Mouse (Mus musculus) hindlimb bud, embryonic 11.5 days (tissue): ENCODE data around the gene Elane.

Experiments
- DNase-seq: peaks from one replicate; pipeline ENCODE4 v3.0.0-alpha.2; 2012; ENCODE audit warnings: low read depth, low spot score; ENCODE audit errors: extremely low spot score

Gene Elane

DNA sequence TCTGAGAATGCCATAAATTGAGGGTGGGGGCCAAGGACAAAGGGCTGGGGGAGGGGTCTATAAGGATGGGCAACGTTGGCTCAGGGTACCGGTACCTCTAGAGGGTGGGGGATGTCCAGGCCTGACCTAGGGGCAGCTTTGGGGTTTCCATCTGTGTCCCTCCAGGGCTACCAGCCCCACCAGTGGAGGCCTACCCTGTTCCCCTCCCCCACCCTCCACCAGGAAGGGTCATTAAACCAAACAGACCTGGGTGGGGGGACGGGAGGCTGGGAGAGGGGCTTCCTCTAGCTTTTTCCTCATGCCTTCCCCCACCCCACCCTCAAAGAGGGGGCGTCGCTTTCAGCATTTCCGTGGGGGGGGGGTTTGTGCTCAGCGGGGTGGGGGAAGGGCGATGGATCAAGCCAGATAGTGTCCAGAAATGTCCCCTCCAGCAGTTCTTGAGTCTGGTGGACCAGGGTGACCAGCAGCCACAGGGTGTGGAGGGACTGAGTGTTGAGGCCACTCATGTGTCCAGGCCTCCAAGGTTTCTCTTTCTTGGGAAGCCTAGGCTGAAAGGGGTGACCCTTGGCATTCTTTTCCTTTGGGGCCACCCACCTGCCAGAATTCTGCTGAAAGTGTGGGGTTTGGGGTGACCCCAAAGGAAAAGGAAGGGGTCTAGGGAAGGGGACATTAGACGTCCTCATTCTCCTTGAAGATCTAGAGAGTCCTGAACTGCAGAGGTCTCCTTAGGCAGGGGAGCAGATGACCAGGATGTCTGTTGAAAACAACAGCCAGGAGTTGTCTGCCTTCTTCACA, 43.1 kb downstream of the Elane start:
- DNase-seq, result no peak

DNA sequence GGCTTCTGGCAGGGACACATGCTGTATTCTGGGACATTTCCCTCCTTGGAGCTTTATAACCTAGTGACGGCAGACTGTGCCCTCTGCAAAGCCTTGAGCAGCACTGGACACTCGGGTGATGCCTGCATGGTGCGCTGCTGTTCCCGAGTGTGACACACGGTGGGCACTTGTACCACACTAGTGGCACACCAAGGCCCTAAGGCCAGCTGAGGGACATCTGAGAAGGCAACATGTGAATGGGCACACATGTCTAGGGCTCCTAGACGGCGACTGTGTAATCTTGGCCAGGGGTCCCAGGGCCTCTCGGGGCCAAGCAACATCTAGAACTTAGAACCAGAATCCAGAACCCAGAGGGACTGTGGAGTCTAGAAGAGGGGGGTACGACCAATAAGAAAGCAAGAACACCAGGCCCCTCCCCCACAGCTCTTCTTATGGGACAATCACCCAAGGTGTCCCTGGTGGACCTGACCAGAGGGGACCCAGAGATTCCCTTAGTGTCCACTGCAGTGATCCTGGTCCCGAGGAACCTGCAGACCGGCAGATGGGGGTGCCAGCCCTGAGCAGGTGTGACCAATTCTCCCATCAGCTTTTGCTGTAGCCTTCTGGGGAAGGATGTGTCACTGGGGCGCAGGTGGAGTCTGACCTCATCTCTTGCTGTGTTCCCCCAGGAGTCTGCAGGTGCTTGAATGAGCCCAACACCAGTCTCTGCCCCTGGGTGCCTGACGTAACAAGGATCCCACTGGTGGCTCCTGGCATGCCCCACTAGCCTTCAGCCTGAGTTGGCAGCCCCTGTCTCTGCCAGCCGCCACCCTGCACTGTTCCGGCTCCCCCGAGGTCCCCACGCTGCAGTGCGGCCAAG, 44.1 kb downstream of the Elane start:
- no peak for DNase-seq

DNA sequence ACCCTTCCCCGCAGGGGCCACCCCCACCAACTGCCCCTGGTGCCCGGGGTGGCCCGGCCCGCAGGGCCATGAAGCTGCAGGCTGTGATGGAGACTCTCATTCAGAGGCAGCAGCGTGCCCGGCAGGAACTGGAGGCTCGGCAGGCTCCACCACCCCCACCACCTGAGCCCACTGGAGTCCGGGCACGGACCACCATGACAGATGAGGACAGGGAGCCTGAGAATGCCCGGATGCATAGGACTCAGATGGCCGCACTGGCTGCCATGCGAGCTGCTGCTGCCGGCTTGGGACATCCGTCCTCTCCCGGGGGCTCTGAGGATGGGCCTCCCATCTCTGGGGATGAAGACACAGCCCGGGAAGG, 44.8 kb downstream of the Elane start:
- no peak for DNase-seq

DNA sequence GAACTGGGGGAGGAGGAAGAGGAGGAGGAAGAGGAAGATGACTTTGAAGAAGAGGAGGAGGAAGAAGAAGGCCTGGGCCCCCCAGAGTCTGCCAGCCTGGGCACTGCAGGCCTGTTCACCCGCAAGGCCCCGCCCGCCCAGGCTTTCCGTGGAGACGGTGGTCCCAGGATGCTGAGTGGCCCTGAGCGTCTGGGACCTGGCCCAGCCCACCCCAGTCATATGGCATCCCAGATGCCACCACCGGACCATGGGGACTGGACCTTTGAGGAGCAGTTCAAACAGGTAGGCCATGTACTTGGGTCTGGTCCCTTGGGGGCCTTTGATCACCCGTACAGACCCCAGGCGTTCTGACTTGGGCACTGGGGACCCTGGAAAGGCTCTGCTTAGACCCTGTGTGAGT, 45.8 kb downstream of the Elane start:
- DNase-seq, result no peak

DNA sequence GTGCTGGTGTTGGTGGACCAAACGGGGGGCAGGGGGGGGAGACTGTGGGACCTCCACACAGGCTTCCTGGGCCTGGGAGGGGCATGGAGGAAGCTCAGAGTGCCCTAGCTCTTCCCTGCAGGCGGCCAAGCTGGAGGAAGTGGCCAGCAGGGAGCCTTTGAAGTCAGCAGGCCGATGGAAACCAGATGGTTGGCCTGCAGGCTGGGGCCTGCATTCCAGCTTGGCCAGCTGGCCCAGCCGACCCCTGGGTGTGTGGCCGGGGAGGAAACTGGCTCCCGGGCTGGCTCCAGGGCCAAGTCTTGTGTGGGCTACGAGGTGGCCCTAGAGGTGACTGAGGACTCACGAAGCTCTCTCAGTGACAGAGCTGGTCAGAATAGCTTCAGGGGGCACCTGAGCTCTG, 46.7 kb downstream of the Elane start:
- no peak for DNase-seq

DNA sequence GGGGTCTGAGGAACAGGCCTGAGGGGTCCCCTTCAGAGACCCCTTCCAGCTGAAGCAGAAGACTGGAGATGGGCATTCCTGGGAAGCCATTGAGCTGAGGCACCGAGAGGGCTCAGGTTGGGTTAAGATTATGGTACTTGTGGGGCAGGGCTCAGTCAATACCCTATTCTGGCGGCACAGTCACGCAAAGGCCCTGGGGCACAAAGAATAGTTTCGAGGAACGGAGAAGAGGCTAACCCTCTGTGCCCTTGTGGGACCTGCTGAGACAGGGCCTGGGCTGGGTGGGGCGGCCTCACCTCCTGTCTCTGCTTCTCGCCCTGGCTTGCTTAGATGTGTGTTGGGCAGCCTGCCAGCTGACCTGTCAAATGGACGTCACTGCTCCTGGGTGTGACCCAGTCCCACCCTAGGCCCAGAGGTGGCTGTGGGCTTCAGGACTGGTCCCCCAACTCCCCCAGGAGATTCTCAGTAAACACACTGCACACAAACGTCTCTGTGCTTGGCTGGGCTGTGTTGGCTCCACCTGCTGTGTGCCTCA, 47.2 kb downstream of the Elane start:
- DNase-seq, result no peak

DNA sequence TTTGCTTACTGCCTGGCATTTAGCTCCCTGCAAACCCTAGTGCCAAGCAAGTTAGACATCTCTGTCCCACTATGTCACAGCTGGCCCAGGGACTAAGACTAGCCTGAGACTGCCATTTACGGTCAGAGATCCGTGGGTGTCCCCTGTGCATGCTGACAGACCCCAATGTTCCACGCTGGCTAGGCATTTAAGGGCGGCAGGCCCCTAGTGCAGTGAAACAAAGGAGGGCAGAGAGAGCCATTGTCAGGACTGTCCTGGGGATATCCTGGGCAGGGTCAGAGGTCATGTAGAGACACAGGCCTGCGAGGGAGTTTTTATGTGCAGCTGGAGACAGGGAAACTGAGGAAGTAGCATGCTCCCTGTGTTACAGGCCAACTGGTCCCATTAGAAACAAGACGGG, 47.8 kb downstream of the Elane start:
- no peak for DNase-seq

DNA sequence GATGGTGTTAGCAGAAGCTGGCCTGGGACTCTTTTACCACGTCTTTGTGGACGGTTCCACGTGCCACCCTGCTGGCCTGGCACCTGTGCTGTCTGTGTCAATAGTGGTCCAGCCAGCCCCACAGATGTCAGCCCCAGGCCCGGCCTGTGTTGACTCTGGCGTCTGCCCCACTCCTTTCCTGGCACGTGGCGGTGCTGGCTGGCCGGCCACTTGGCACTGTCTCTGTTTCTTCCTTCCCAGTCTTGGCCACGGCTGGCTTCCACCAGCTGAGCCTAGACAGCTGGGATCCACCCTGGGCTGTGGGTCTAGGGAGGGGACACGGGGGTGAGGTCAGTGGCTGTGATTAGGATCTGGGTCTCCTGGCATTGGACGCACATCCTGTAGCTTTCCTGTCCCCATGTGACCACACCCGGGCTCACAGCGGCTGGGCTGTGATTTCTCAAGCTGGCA, 48.2 kb downstream of the Elane start:
- DNase-seq, result no peak

DNA sequence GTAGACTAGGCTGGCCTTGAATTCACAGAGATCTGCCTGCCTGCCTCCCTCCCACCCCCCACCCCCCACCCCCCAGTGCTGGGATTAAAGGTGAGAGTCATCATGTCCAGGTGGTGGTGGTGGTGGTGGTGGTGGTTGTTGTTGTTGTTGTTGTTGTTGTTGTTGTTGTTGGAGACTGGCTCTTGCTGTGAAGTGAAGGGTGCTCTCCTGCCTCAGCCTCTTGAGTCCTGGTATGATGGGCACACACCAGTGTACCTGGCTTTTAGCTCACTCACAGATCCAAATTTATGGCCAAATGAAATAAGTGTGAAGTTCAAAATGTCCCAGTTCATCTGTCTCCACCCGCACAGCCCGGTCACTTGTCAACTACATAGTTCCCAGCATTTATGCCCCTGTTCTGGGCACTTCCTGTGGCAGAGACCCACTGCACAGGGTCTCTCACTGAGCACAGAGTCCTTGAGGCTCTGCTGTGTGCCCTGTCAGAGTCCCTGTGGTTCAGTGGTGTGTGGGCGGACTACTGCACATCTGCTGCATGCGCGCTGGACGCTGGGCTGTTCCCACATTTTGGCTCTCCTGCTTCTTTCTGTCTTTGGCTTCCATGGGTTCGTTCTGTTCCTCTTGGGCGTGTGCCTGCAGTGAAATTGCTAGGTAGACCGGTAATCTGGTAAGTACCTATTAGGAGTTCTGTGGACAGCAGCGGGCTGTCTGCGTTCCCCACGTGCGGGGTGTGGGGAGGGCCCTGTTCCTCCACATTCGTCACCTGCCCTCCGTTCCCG, 48.9 kb downstream of the Elane start:
- DNase-seq, result no peak

DNA sequence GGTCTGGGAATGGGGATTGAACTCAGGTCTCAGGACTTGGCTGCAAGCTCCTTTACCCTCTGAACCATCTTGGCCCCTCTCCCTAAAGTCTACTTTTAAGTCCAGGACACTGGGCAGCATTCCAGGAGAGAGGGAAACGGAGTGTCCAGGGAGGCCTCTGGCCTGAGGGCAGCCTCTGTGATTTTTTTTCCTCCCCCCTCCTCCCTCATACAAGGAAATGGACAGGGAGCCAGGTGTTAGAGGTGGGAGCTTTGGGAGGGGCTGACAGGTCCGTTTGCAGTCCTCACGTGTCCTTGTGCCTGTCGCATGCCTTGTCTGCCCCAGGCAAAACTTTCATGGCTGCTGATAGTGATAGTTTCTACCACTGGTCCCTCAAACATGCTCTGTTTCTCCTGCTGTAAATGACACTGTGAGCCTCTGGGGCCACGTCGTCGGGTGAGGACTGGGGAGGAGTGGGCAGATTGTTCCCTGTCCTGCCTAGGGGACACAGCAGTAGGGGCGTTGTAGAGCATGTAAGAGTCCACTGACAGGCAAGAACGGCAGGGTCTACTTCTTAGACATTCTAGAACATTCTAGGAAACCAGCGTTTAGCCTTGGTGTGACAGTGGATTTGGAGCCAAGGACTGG, 50.4 kb downstream of the Elane start:
- no peak for DNase-seq

DNA sequence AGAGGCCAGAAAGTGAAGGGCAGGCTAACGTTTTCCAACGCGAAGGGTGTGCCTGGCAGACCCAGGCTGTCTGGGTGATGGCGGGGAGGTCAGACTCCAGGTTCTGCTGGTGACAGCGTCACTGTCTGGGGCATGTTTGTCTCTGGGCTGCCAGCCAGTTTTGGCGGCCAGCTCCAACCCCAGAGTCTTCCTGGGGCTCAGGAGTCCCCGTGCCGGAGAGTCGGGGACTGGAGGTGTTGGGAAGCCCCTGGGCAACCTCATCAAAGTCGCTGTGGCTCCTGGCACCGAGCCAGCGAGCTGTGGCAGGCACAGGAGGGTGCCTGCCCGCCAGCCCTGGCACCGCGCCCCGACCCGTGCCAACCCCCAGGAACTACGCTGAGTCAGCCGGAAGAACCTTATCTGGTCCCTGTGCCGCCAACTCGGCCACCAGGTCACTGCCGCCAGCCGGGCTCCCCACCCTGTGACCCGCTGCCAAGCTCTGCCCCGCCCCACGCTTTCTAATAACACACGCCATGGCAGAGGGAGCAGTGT, 50.9 kb downstream of the Elane start:
- DNase-seq, result no peak
